19 mouse cellular contexts compared by ENCODE assay signal in the genomic region with DNA sequence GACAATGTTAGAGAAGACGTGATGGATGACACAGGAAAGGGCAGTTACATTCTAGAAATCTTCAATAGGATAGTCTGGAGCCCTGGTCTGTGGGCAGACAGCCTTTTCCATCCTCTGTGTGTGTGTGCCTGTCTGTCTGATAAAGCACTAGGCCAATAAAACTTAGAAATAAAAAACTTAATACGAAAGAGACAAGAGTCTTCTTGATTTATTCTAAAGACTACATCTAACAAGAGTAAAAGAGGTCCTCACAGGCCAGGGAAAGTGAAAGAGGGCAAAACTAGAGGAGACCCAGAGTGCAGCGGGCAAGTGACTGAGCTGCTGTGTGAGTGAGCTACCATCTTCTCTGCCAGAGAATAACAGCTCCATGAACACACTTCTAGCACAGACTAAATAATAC. TPM values are rescaled to one million over a fixed set of nuclear protein-coding genes. Genes with fewer than 3 reads are reported as not detected.
DNase-seq lines count a peak whose midpoint lies in the region; ATAC-seq and TF ChIP-seq lines count a peak whose summit lies in the region.
"Had no signal": no experiment of that assay in that cellular context is flagged by ENCODE, and none has a peak within 500 bp of the region (broad histone marks: within the 10 kb centered on the region; RNA-seq: fewer than 3 reads in every experiment).

No protein-coding gene starts in this region.

- no peak for TF ChIP-seq RAD21 in CH12.LX (IDR thresholded peaks at IDR 0.05; ENCODE audit: low read depth, low read length)

- no peak for TF ChIP-seq EP300 in CH12.LX (IDR thresholded peaks at IDR 0.05; ENCODE audit: low read length)
- TF ChIP-seq EP300 in liver, postnatal 0 days (IDR thresholded peaks at IDR 0.05; ENCODE audit: low read depth): no peak

- TF ChIP-seq POLR2A in CH12.LX (IDR thresholded peaks at IDR 0.05; ENCODE audit: low read depth, low read length): no peak

- no peaks in the 10 kb centered on the region for H3K27me3 ChIP-seq in liver, embryonic 11.5 days (replicated peaks; ENCODE audit: control insufficient read depth, insufficient read depth, low read length)
- H3K27me3 ChIP-seq in CH12.LX (replicated peaks): no peaks in the 10 kb centered on the region
- H3K27me3 ChIP-seq in limb, embryonic 10.5 days (ENCODE audit: low read depth, poor library complexity, severe bottlenecking): no peaks in the 10 kb centered on the region
- no peaks in the 10 kb centered on the region for H3K27me3 ChIP-seq in liver, postnatal 0 days (ENCODE audit: insufficient read depth, low read length)
- H3K27me3 ChIP-seq in neural tube, embryonic 15.5 days (replicated peaks): no peaks in the 10 kb centered on the region
- H3K27me3 ChIP-seq: embryonic facial prominence, embryonic 15.5 days had no signal

- no peak for ATAC-seq in liver, embryonic 11.5 days (replicated peaks; ENCODE audit: low FRiP score)
- ATAC-seq in liver, postnatal 0 days: no peak
- ATAC-seq in neural tube, embryonic 15.5 days (ENCODE audit: low FRiP score): no peak
- ATAC-seq: forebrain, embryonic 16.5 days; inflammation-experienced regulatory T-cells, adult 6 months had no signal

- H3K9ac ChIP-seq in liver, embryonic 11.5 days (ENCODE audit: low read depth, low read length): no peak overlapping the region
- peak overlapping the region; percentile 29 for H3K9ac ChIP-seq in CH12.LX (ENCODE audit: insufficient read depth, low read depth)
- H3K9ac ChIP-seq in liver, postnatal 0 days (replicated peaks): no peak overlapping the region
- no peak overlapping the region for H3K9ac ChIP-seq in neural tube, embryonic 15.5 days (replicated peaks)
- H3K9ac ChIP-seq: embryonic facial prominence, embryonic 15.5 days had no signal

- WGBS in liver, embryonic 11.5 days: 80% methylated on average over 3 of the region's 3 CpGs
- 86% methylated on average over 3 of the region's 3 CpGs for WGBS in limb, embryonic 10.5 days
- 63% methylated on average over 3 of the region's 3 CpGs for WGBS in liver, postnatal 0 days (ENCODE audit: insufficient replicate concordance)
- 85% methylated on average over 3 of the region's 3 CpGs for WGBS in neural tube, embryonic 15.5 days

- no peaks in the 10 kb centered on the region for H3K9me3 ChIP-seq in liver, embryonic 11.5 days (ENCODE audit: control insufficient read depth, low read length)
- H3K9me3 ChIP-seq in CH12.LX (replicated peaks; ENCODE audit: low read length): no peaks in the 10 kb centered on the region
- H3K9me3 ChIP-seq in limb, embryonic 10.5 days (replicated peaks): no peaks in the 10 kb centered on the region
- no peaks in the 10 kb centered on the region for H3K9me3 ChIP-seq in liver, postnatal 0 days (ENCODE audit: low read length)
- H3K9me3 ChIP-seq in neural tube, embryonic 15.5 days (replicated peaks): no peaks in the 10 kb centered on the region
- H3K9me3 ChIP-seq: embryonic facial prominence, embryonic 15.5 days had no signal

- DNase-seq in liver, embryonic 11.5 days (ENCODE audit: low spot score): no peak
- DNase-seq in liver (no peak), CH12.LX (ENCODE audit: extremely low read depth) (no peak)
- peak; percentile 2 for DNase-seq in limb, embryonic 10.5 days (ENCODE audit: low spot score)
- no peak for DNase-seq in liver, postnatal 0 days
- DNase-seq in spleen, adult 18-20 months: no peak
- DNase-seq: cerebellum, adult 18-20 months; heart, postnatal 36 days; kidney, adult 8-10 months; kidney, postnatal 14 days; layer of hippocampus, postnatal 36 days; lung, postnatal 14 days had no signal

- in situ Hi-C loops in CH12.LX (cut with MboI; ENCODE audit: low pct_ligation_motif_present, low pct_unique_long_range_greater_than_20kb, low sequenced_read_pairs): loop anchor here (10.0 kb wide), 1 partner anchor 229 kb away; no protein-coding TSS in a partner anchor

- H3K27ac ChIP-seq in liver, embryonic 11.5 days (ENCODE audit: low read depth, low read length): no peak overlapping the region; the same call in 1 of the 2 replicates
- no peak overlapping the region for H3K27ac ChIP-seq in CH12.LX (ENCODE audit: insufficient read depth, low read depth)
- H3K27ac ChIP-seq in limb, embryonic 10.5 days: no peak overlapping the region
- no peak overlapping the region for H3K27ac ChIP-seq in liver, postnatal 0 days (ENCODE audit: low read depth)
- no peak overlapping the region for H3K27ac ChIP-seq in neural tube, embryonic 15.5 days (replicated peaks)
- H3K27ac ChIP-seq: embryonic facial prominence, embryonic 15.5 days had no signal

- H3K4me1 ChIP-seq in liver, embryonic 11.5 days (replicated peaks; ENCODE audit: control insufficient read depth, insufficient read depth, low read length): peaks cover 39% of the 10 kb centered on the region
- H3K4me1 ChIP-seq in CH12.LX (ENCODE audit: control insufficient read depth in 1 of 2, insufficient read depth in 2 of 2): peaks cover 7 to 60% of the 10 kb centered on the region in 2 experiments; a peak in 3 of 4 replicates
- peaks cover 34% of the 10 kb centered on the region for H3K4me1 ChIP-seq in limb, embryonic 10.5 days
- peaks cover 38% of the 10 kb centered on the region for H3K4me1 ChIP-seq in liver, postnatal 0 days (ENCODE audit: insufficient read depth)
- peaks cover 23% of the 10 kb centered on the region for H3K4me1 ChIP-seq in neural tube, embryonic 15.5 days

- no peaks in the 10 kb centered on the region for H3K36me3 ChIP-seq in liver, embryonic 11.5 days (ENCODE audit: control insufficient read depth, insufficient read depth, low read length)
- peaks cover 0 to 15% of the 10 kb centered on the region in 2 experiments for H3K36me3 ChIP-seq in CH12.LX (replicated peaks in 1 of 2; ENCODE audit: control insufficient read depth in 1 of 2, insufficient read depth in 1 of 2, low read length in 1 of 2)
- peaks cover 14% of the 10 kb centered on the region for H3K36me3 ChIP-seq in limb, embryonic 10.5 days
- no peaks in the 10 kb centered on the region for H3K36me3 ChIP-seq in liver, postnatal 0 days (replicated peaks; ENCODE audit: insufficient read depth, low read length)
- no peaks in the 10 kb centered on the region for H3K36me3 ChIP-seq in neural tube, embryonic 15.5 days
- H3K36me3 ChIP-seq: embryonic facial prominence, embryonic 15.5 days had no signal

- TF ChIP-seq CTCF in CH12.LX (conservative IDR thresholded peaks at IDR 0.05 in 1 of 2, IDR thresholded peaks at IDR 0.05 in 1 of 2; ENCODE audit: low read depth in 2 of 2, low read length in 2 of 2): no peak
- TF ChIP-seq CTCF in liver, postnatal 0 days (IDR thresholded peaks at IDR 0.05; ENCODE audit: low read depth): no peak

- dilution Hi-C loops in CH12.LX (cut with MboI; ENCODE audit: extremely low pct_ligation_motif_present, extremely low pct_unique_long_range_greater_than_20kb, low sequenced_read_pairs): no loop called here

- peaks cover 72% of the 10 kb centered on the region for H3K79me2 ChIP-seq in CH12.LX (replicated peaks; ENCODE audit: control insufficient read depth, extremely low read depth, insufficient read depth, poor library complexity, severe bottlenecking)

- H3K4me3 ChIP-seq in liver, embryonic 11.5 days (ENCODE audit: low read depth, low read length): no peak overlapping the region
- H3K4me3 ChIP-seq in CH12.LX (replicated peaks in 1 of 3; ENCODE audit: low read depth in 2 of 3, low read length in 2 of 3, poor library complexity in 1 of 3): peak overlapping the region in 1 of 3 experiments; percentile 4
- H3K4me3 ChIP-seq in limb, embryonic 10.5 days: no peak overlapping the region
- H3K4me3 ChIP-seq in liver, postnatal 0 days (ENCODE audit: low read depth, low read length): no peak overlapping the region
- no peak overlapping the region for H3K4me3 ChIP-seq in neural tube, embryonic 15.5 days (replicated peaks)
- H3K4me3 ChIP-seq: embryonic facial prominence, embryonic 15.5 days; layer of hippocampus, adult 2 months had no signal

- 0 out of 2 replicates have a peak overlapping the region, but pooled peaks have one; percentile 6 for H3K4me2 ChIP-seq in liver, embryonic 11.5 days
- H3K4me2 ChIP-seq in CH12.LX (ENCODE audit: insufficient read depth, low read depth, poor library complexity, severe bottlenecking): peak overlapping the region; percentile 88
- peak overlapping the region; percentile 96; the same call in 1 of the 2 replicates for H3K4me2 ChIP-seq in liver, postnatal 0 days (ENCODE audit: low read depth, low read length)
- no peak overlapping the region for H3K4me2 ChIP-seq in neural tube, embryonic 15.5 days

RNA-seq across cellular contexts. Expression of a gene that starts 3.1 kb away (rescaled TPM):
- 14.3 and 16.6 TPM in 2 replicates for polyA plus RNA-seq in liver, embryonic 11.5 days (2014; fragmentation: Nextera tagmentation; extraction: Ambion mirVana)
- 7.3 TPM in 2 replicates for total RNA-seq in CH12.LX (2012; rRNA removed)
- total RNA-seq in CH12.LX (2014; rRNA removed): 6.6 and 7.2 TPM in 2 replicates
- polyA plus RNA-seq in CH12.LX (2012; ENCODE audit: insufficient read length, low read depth): 8.5 and 18.7 TPM in 2 replicates
- polyA plus RNA-seq in limb, embryonic 10.5 days (2016; fragmentation: Nextera tagmentation; extraction: Ambion mirVana): 15.9 and 16.3 TPM in 2 replicates
- 4.3 and 4.4 TPM in 2 replicates for polyA plus RNA-seq in liver, postnatal 0 days (2015; fragmentation: Nextera tagmentation; extraction: Ambion mirVana)
- 13.1 and 15.2 TPM in 2 replicates for polyA plus RNA-seq in neural tube, embryonic 15.5 days (2015; fragmentation: Nextera tagmentation; extraction: Ambion mirVana)

RNA-seq across cellular contexts. Expression of a gene that starts 3.8 kb away (rescaled TPM):
- 9.4 and 11.1 TPM in 2 replicates for polyA plus RNA-seq in liver, embryonic 11.5 days (2014; fragmentation: Nextera tagmentation; extraction: Ambion mirVana)
- total RNA-seq in CH12.LX (2012; rRNA removed): 6.4 and 7.5 TPM in 2 replicates
- total RNA-seq in CH12.LX (2014; rRNA removed): 22.0 and 24.9 TPM in 2 replicates
- 16.0 and 17.1 TPM in 2 replicates for polyA plus RNA-seq in CH12.LX (2012; ENCODE audit: insufficient read length, low read depth)
- 9.7 and 11.1 TPM in 2 replicates for polyA plus RNA-seq in limb, embryonic 10.5 days (2016; fragmentation: Nextera tagmentation; extraction: Ambion mirVana)
- polyA plus RNA-seq in liver, postnatal 0 days (2015; fragmentation: Nextera tagmentation; extraction: Ambion mirVana): 2.4 and 2.6 TPM in 2 replicates
- polyA plus RNA-seq in neural tube, embryonic 15.5 days (2015; fragmentation: Nextera tagmentation; extraction: Ambion mirVana): 3.3 and 4.4 TPM in 2 replicates

RNA-seq across cellular contexts. Expression of a gene that starts 37.7 kb away (rescaled TPM):
- polyA plus RNA-seq in liver, embryonic 11.5 days (2014; fragmentation: Nextera tagmentation; extraction: Ambion mirVana): 4.2 and 5.4 TPM in 2 replicates
- total RNA-seq in CH12.LX (2012; rRNA removed): 4.7 and 5.3 TPM in 2 replicates
- total RNA-seq in CH12.LX (2014; rRNA removed): 3.4 and 3.6 TPM in 2 replicates
- polyA plus RNA-seq in CH12.LX (2012; ENCODE audit: insufficient read length, low read depth): 3.4 and 3.8 TPM in 2 replicates
- 4.8 and 4.9 TPM in 2 replicates for polyA plus RNA-seq in limb, embryonic 10.5 days (2016; fragmentation: Nextera tagmentation; extraction: Ambion mirVana)
- polyA plus RNA-seq in liver, postnatal 0 days (2015; fragmentation: Nextera tagmentation; extraction: Ambion mirVana): 1.9 and 2.5 TPM in 2 replicates
- polyA plus RNA-seq in neural tube, embryonic 15.5 days (2015; fragmentation: Nextera tagmentation; extraction: Ambion mirVana): 5.7 and 8.2 TPM in 2 replicates

RNA-seq across cellular contexts. Expression of a gene that starts 41.6 kb away (rescaled TPM):
- polyA plus RNA-seq in liver, embryonic 11.5 days (2014; fragmentation: Nextera tagmentation; extraction: Ambion mirVana): 2.4 and 2.8 TPM in 2 replicates
- total RNA-seq in CH12.LX (2012; rRNA removed): 0.38 and 0.67 TPM in 2 replicates
- total RNA-seq in CH12.LX (2014; rRNA removed): 0.27 and 0.32 TPM in 2 replicates
- polyA plus RNA-seq in CH12.LX (2012; ENCODE audit: insufficient read length, low read depth): 0.76 and 0.89 TPM in 2 replicates
- 1.2 and 1.9 TPM in 2 replicates for polyA plus RNA-seq in limb, embryonic 10.5 days (2016; fragmentation: Nextera tagmentation; extraction: Ambion mirVana)
- polyA plus RNA-seq in liver, postnatal 0 days (2015; fragmentation: Nextera tagmentation; extraction: Ambion mirVana): 0.20 and 0.22 TPM in 2 replicates
- 11.9 and 12.6 TPM in 2 replicates for polyA plus RNA-seq in neural tube, embryonic 15.5 days (2015; fragmentation: Nextera tagmentation; extraction: Ambion mirVana)

RNA-seq across cellular contexts. Expression of a gene that starts 51.1 kb away (rescaled TPM):
- polyA plus RNA-seq in liver, embryonic 11.5 days (2014; fragmentation: Nextera tagmentation; extraction: Ambion mirVana): 0.51 TPM in 2 replicates
- total RNA-seq in CH12.LX (2012; rRNA removed): not detected in 2 replicates
- not detected in 2 replicates for total RNA-seq in CH12.LX (2014; rRNA removed)
- polyA plus RNA-seq in CH12.LX (2012; ENCODE audit: insufficient read length, low read depth): not detected in 2 replicates
- 1.0 and 2.2 TPM in 2 replicates for polyA plus RNA-seq in limb, embryonic 10.5 days (2016; fragmentation: Nextera tagmentation; extraction: Ambion mirVana)
- polyA plus RNA-seq in liver, postnatal 0 days (2015; fragmentation: Nextera tagmentation; extraction: Ambion mirVana): 0.15 and 0.18 TPM in 2 replicates
- polyA plus RNA-seq in neural tube, embryonic 15.5 days (2015; fragmentation: Nextera tagmentation; extraction: Ambion mirVana): 0.92 and 1.6 TPM in 2 replicates
- total RNA-seq: heart, postnatal 36 days; megakaryocyte-erythroid progenitor cell, adult 5-6 weeks had no signal
- polyA plus RNA-seq: inflammation-experienced regulatory T-cells, adult 6 months; liver, adult 2 months had no signal
